Mouse (Mus musculus) liver, postnatal 0 days (tissue): ENCODE measurements around the gene Lingo4.

Source experiments
- CTCF ChIP-seq: sonication (generic); IDR thresholded peaks from 2 replicates; pipeline ENCODE4 v1.5.1; 2016; ENCODE audit warnings: antibody characterized with exemption, low read depth
- EP300 ChIP-seq: IDR thresholded peaks from 2 replicates; pipeline ENCODE4 v1.6.1; 2016; ENCODE audit warnings: antibody characterized with exemption, low read depth, mild to moderate bottlenecking

- TF ChIP-seq CTCF: no peak
- no peak for TF ChIP-seq EP300
Measured at GRCm38 (mm10) chr3:94442951-94443596, 44.8 kb downstream of the Lingo4 start, which contains the start of gene Mrpl9.
